Mouse (Mus musculus) limb, embryonic 10.5 days (tissue): ENCODE data around the gene Sox5. TPM values are rescaled to one million over a fixed set of nuclear protein-coding genes. Genes with fewer than 3 reads are reported as not detected.
A peak's percentile ranks its signal among the peaks of the same experiment; 100 is the strongest.

Experiments
- DNase-seq: peaks from one replicate; pipeline ENCODE4 v3.0.0-alpha.2; 2017; ENCODE audit warnings: low spot score
- H3K27ac ChIP-seq: fragments of 300-500 bp; sonication (generic); 2 replicates; pipeline ENCODE4 v1.5.1; 2016; ENCODE audit warnings: mild to moderate bottlenecking
- H3K27me3 ChIP-seq: fragments of 300-500 bp; sonication (generic); 2 replicates; pipeline ENCODE4 v1.6.1; 2016; ENCODE audit warnings: low read depth, mild to moderate bottlenecking; ENCODE audit not compliant: poor library complexity, severe bottlenecking
- H3K36me3 ChIP-seq: fragments of 300-500 bp; sonication (generic); 2 replicates; pipeline ENCODE4 v1.6.1; 2016; ENCODE audit warnings: mild to moderate bottlenecking, moderate library complexity
- H3K4me1 ChIP-seq: fragments of 300-500 bp; sonication (generic); 2 replicates; pipeline ENCODE4 v1.6.1; 2016
- H3K4me3 ChIP-seq: fragments of 300-500 bp; sonication (generic); 2 replicates; pipeline ENCODE4 v1.5.1; 2016; ENCODE audit warnings: mild to moderate bottlenecking, moderate library complexity
- H3K9me3 ChIP-seq: fragments of 300-500 bp; sonication (generic); replicated peaks from 2 replicates; pipeline ENCODE4 v1.6.1; 2016; ENCODE audit warnings: mild to moderate bottlenecking
- WGBS: fragments of 180-500 bp; shearing (Covaris S2); methylation state at CpG from one replicate; pipeline ENCODE4 v1.1.7; 2016; 5-methylcytosine and 5-hydroxymethylcytosine counted together
- polyA plus RNA-seq: library from polyadenylated mRNA; unstranded; fragments of >200 nt; fragmentation: Nextera tagmentation; extraction: Ambion mirVana; gene quantifications from 2 replicates; pipeline ENCODE4 v1.2.1, GENCODE M21; 2016

Gene Sox5
- polyA plus RNA-seq, 1 experiment from 2014 or later, result 60.8 TPM

- Histone ChIP-seq H3K36me3 (no peaks in the 10 kb centered on the region), H3K4me1 (peaks cover 16% of the 10 kb centered on the region), H3K27me3 (no peaks in the 10 kb centered on the region), H3K9me3 (no peaks in the 10 kb centered on the region), H3K27ac (peak overlapping the region; percentile 1), H3K4me3 (no peak overlapping the region)
- peak; percentile 44 for DNase-seq
- 5% methylated on average over 5 of the region's 5 CpGs for WGBS
These were observed 420.3 kb downstream of the Sox5 start for GRCm38 (mm10) chr6:144361267-144362038.

GRCm38 (mm10) chr6:144357081-144357480 lies 424.7 kb downstream of the Sox5 start:
- DNase-seq, result no peak
- H3K36me3 ChIP-seq, result no peaks in the 10 kb centered on the region
- no peak overlapping the region for H3K4me3 ChIP-seq
- H3K9me3 ChIP-seq, result no peaks in the 10 kb centered on the region
- WGBS, result 89% methylated on average over 4 of the region's 4 CpGs
- H3K27me3 ChIP-seq, result no peaks in the 10 kb centered on the region
- no peak overlapping the region for H3K27ac ChIP-seq
- H3K4me1 ChIP-seq, result peaks cover 16% of the 10 kb centered on the region

- Histone ChIP-seq H3K9me3 (no peaks in the 10 kb centered on the region), H3K27me3 (no peaks in the 10 kb centered on the region), H3K36me3 (no peaks in the 10 kb centered on the region), H3K27ac (no peak overlapping the region), H3K4me3 (no peak overlapping the region), H3K4me1 (no peaks in the 10 kb centered on the region)
- no peak for DNase-seq
- 86% methylated on average over 6 of the region's 6 CpGs for WGBS
These were observed 430.7 kb downstream of the Sox5 start for GRCm38 (mm10) chr6:144351049-144351448.

GRCm38 (mm10) chr6:144343338-144343737 lies 438.4 kb downstream of the Sox5 start:
- no peaks in the 10 kb centered on the region for H3K27me3 ChIP-seq
- peaks cover 4% of the 10 kb centered on the region; the same call in 1 of the 2 replicates for H3K36me3 ChIP-seq
- DNase-seq, result no peak
- no peak overlapping the region for H3K4me3 ChIP-seq
- H3K4me1 ChIP-seq, result no peaks in the 10 kb centered on the region
- WGBS, result 80% methylated on average over 11 of the region's 11 CpGs
- H3K9me3 ChIP-seq, result no peaks in the 10 kb centered on the region
- H3K27ac ChIP-seq, result no peak overlapping the region

GRCm38 (mm10) chr6:144339554-144339953 lies 442.2 kb downstream of the Sox5 start:
- peaks cover 4% of the 10 kb centered on the region; the same call in 1 of the 2 replicates for H3K36me3 ChIP-seq
- WGBS, result 96% methylated on average over 3 of the region's 3 CpGs
- no peak overlapping the region for H3K27ac ChIP-seq
- H3K27me3 ChIP-seq, result 0 out of 2 replicates have a peak, but pooled peaks cover 3% of the 10 kb centered on the region
- DNase-seq, result no peak
- H3K9me3 ChIP-seq, result no peaks in the 10 kb centered on the region
- no peak overlapping the region for H3K4me3 ChIP-seq
- H3K4me1 ChIP-seq, result no peaks in the 10 kb centered on the region

- Histone ChIP-seq H3K4me3 (no peak overlapping the region), H3K36me3 (peaks cover 4% of the 10 kb centered on the region; the same call in 1 of the 2 replicates), H3K9me3 (no peaks in the 10 kb centered on the region), H3K27me3 (0 out of 2 replicates have a peak, but pooled peaks cover 3% of the 10 kb centered on the region), H3K27ac (no peak overlapping the region), H3K4me1 (no peaks in the 10 kb centered on the region)
- 76% methylated on average over 13 of the region's 13 CpGs for WGBS
- DNase-seq, result no peak
These were observed 442.8 kb downstream of the Sox5 start for GRCm38 (mm10) chr6:144339006-144339405.

GRCm38 (mm10) chr6:144338221-144338620 lies 443.6 kb downstream of the Sox5 start:
- no peaks in the 10 kb centered on the region for H3K4me1 ChIP-seq
- H3K36me3 ChIP-seq, result peaks cover 4% of the 10 kb centered on the region; the same call in 1 of the 2 replicates
- no peaks in the 10 kb centered on the region for H3K9me3 ChIP-seq
- H3K4me3 ChIP-seq, result no peak overlapping the region
- H3K27ac ChIP-seq, result no peak overlapping the region
- 81% methylated on average over 4 of the region's 4 CpGs for WGBS
- DNase-seq, result no peak
- 0 out of 2 replicates have a peak, but pooled peaks cover 3% of the 10 kb centered on the region for H3K27me3 ChIP-seq

GRCm38 (mm10) chr6:144337436-144337969 lies 444.3 kb downstream of the Sox5 start:
- Histone ChIP-seq H3K27me3 (0 out of 2 replicates have a peak, but pooled peaks cover 3% of the 10 kb centered on the region), H3K9me3 (no peaks in the 10 kb centered on the region), H3K36me3 (peaks cover 4% of the 10 kb centered on the region; the same call in 1 of the 2 replicates), H3K4me3 (no peak overlapping the region), H3K4me1 (no peaks in the 10 kb centered on the region), H3K27ac (no peak overlapping the region)
- DNase-seq, result no peak
- 71% methylated on average over 14 of the region's 14 CpGs for WGBS

GRCm38 (mm10) chr6:144336789-144337188 lies 445.0 kb downstream of the Sox5 start:
- Histone ChIP-seq H3K4me1 (no peaks in the 10 kb centered on the region), H3K4me3 (no peak overlapping the region), H3K9me3 (no peaks in the 10 kb centered on the region), H3K36me3 (peaks cover 4% of the 10 kb centered on the region; the same call in 1 of the 2 replicates), H3K27ac (no peak overlapping the region), H3K27me3 (0 out of 2 replicates have a peak, but pooled peaks cover 3% of the 10 kb centered on the region)
- DNase-seq, result no peak
- WGBS, result 90% methylated on average over 4 of the region's 4 CpGs

GRCm38 (mm10) chr6:144333146-144333545 lies 448.6 kb downstream of the Sox5 start:
- Histone ChIP-seq H3K27me3 (0 out of 2 replicates have a peak, but pooled peaks cover 3% of the 10 kb centered on the region), H3K4me3 (no peak overlapping the region)
- 90% methylated on average over 4 of the region's 4 CpGs for WGBS

GRCm38 (mm10) chr6:144332027-144332426 lies 449.8 kb downstream of the Sox5 start:
- WGBS, result 85% methylated on average over 4 of the region's 4 CpGs
- Histone ChIP-seq H3K27me3 (0 out of 2 replicates have a peak, but pooled peaks cover 3% of the 10 kb centered on the region), H3K9me3 (no peaks in the 10 kb centered on the region), H3K4me3 (no peak overlapping the region), H3K4me1 (no peaks in the 10 kb centered on the region), H3K36me3 (no peaks in the 10 kb centered on the region), H3K27ac (no peak overlapping the region)
- no peak for DNase-seq

More at GRCm38 (mm10) chr6:144333146-144333545, 448.6 kb downstream of the Sox5 start:
- Histone ChIP-seq H3K36me3 (no peaks in the 10 kb centered on the region), H3K4me1 (no peaks in the 10 kb centered on the region), H3K9me3 (no peaks in the 10 kb centered on the region), H3K27ac (no peak overlapping the region)
- DNase-seq, result no peak

GRCm38 (mm10) chr6:144329311-144329930 lies 452.4 kb downstream of the Sox5 start:
- Histone ChIP-seq H3K4me3 (no peak overlapping the region), H3K36me3 (no peaks in the 10 kb centered on the region), H3K27me3 (no peaks in the 10 kb centered on the region), H3K4me1 (peaks cover 8% of the 10 kb centered on the region), H3K9me3 (no peaks in the 10 kb centered on the region), H3K27ac (no peak overlapping the region)
- WGBS, result 71% methylated on average over 2 of the region's 2 CpGs
- DNase-seq, result no peak

GRCm38 (mm10) chr6:144328779-144329178 lies 453.0 kb downstream of the Sox5 start:
- Histone ChIP-seq H3K27ac (no peak overlapping the region), H3K36me3 (no peaks in the 10 kb centered on the region)
- 90% methylated on average over 4 of the region's 4 CpGs for WGBS

More at GRCm38 (mm10) chr6:144328779-144329178, 453.0 kb downstream of the Sox5 start:
- H3K4me3 ChIP-seq, result no peak overlapping the region
- DNase-seq, result no peak
- peaks cover 8% of the 10 kb centered on the region for H3K4me1 ChIP-seq
- no peaks in the 10 kb centered on the region for H3K27me3 ChIP-seq
- H3K9me3 ChIP-seq, result no peaks in the 10 kb centered on the region
